Mouse (Mus musculus): ENCODE data around the gene Slc39a9. TPM values are rescaled to one million over a fixed set of nuclear protein-coding genes. Genes with fewer than 3 reads are reported as not detected.

Slc39a9 gene
- polyA plus RNA-seq, 1 experiment from 2014 or later, result 26.1 TPM

DNA sequence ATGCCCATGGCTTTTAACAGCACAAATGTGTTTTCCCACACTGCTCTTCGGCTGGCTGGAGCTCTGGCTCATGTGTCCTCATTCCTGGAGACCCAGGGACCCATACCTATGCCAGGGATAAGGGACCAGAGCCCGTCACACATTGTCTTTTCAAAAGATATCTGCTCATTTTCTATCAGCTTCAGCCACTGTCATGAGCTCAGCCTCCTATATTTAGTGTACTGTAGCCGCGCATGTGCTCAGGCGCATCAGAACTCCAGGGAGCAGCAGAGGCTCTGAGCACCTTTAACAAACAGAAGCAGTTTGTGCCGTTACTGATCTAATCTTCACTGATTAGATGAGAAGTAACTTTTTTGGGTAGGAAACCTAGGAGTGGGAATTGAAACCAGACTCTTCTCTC is 72.2 kb downstream of the Slc39a9 start:
- DNase-seq (ENCODE audit: low spot score) (no peak), ATAC-seq (replicated peaks; ENCODE audit: low FRiP score, low TSS enrichment, low read depth) (no peak)
- Histone ChIP-seq H3K36me3 (ENCODE audit: control insufficient read depth, insufficient read depth, low read length) (no peaks in the 10 kb centered on the region), H3K9ac (ENCODE audit: low read length) (no peak overlapping the region), H3K9me3 (ENCODE audit: control insufficient read depth, low read length) (no peaks in the 10 kb centered on the region), H3K4me3 (ENCODE audit: low read depth, low read length) (no peak overlapping the region), H3K27me3 (replicated peaks; ENCODE audit: control insufficient read depth, insufficient read depth, low read length) (no peaks in the 10 kb centered on the region), H3K4me1 (replicated peaks; ENCODE audit: control insufficient read depth, insufficient read depth, low read length) (no peaks in the 10 kb centered on the region), H3K4me2 (ENCODE audit: low read length) (no peak overlapping the region), H3K27ac (ENCODE audit: low read depth) (no peak overlapping the region)
- 64% methylated on average over 6 of the region's 6 CpGs for WGBS

DNA sequence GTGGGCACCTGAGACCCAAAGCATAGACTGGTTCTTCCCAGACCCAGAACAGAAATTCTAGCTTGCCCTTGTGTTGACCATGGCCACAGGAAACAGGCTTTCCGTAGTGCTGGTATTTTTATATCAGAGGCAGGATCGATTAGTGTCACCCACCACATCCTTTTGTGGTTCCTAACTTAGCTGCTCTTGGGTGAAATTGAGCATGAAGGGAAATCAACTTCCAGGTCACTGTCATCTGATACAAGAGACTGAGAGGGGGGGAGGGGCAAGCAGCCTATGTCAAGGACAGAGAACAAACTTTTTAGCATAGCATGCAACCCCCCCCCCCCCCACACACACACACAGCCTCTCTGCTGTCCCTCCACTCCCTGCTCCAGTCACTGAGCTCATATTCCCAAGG is 75.5 kb downstream of the Slc39a9 start:
- Histone ChIP-seq H3K36me3 (ENCODE audit: control insufficient read depth, insufficient read depth, low read length) (no peaks in the 10 kb centered on the region), H3K9ac (ENCODE audit: low read length) (no peak overlapping the region), H3K4me3 (ENCODE audit: low read depth, low read length) (no peak overlapping the region), H3K4me1 (replicated peaks; ENCODE audit: control insufficient read depth, insufficient read depth, low read length) (no peaks in the 10 kb centered on the region), H3K9me3 (ENCODE audit: control insufficient read depth, low read length) (no peaks in the 10 kb centered on the region), H3K27ac (ENCODE audit: low read depth) (no peak overlapping the region), H3K27me3 (replicated peaks; ENCODE audit: control insufficient read depth, insufficient read depth, low read length) (no peaks in the 10 kb centered on the region), H3K4me2 (ENCODE audit: low read length) (no peak overlapping the region)
- DNase-seq (ENCODE audit: low spot score), result no peak
- no peak for ATAC-seq (replicated peaks; ENCODE audit: low FRiP score, low TSS enrichment, low read depth)
- WGBS, result 88% methylated on average over 2 of the region's 2 CpGs

DNA sequence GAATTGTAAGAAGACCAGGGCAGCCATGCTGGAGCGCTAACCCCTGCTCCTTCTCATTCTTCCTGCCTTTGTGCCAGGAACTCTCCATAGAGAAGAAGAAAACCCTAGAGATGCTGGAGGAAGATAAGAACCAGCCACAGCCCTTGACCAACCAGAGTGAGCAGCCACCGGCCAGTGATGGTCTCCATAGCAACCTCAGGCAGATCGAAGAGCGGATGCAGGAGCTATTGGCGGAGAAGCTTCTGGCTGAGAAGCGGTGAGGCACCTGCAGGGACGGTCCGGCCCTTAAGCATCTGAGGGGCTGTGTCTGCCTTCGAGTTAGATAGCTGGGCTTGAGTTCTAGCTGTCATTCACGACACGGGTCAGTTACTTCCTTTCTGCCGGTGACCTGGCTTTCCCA is 76.8 kb downstream of the Slc39a9 start:
- 80% methylated on average over 12 of the region's 12 CpGs for WGBS
- DNase-seq (ENCODE audit: low spot score), result no peak

DNA sequence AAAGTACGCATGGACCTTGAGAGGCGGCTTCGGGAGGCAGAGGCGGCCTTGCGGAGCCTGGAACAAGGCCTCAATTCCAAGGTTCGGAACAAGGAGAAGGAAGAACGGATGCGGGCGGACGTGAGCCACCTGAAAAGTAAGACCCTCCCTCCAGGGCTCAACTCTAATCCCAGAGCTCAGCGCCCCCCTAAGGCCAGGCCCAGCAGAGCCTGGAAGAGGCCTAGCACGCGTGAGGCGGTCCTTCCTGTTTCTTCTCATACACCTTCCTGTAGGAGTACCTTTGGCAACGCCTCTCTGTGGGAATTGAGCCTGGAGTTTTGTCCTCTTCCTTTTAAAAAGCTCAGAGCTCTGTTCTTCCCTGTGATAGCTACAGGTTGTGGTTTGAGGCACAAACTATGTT is 77.8 kb downstream of the Slc39a9 start:
- Histone ChIP-seq H3K4me1 (replicated peaks; ENCODE audit: control insufficient read depth, insufficient read depth, low read length) (no peaks in the 10 kb centered on the region), H3K4me3 (ENCODE audit: low read depth, low read length) (no peak overlapping the region), H3K9me3 (ENCODE audit: control insufficient read depth, low read length) (no peaks in the 10 kb centered on the region), H3K36me3 (ENCODE audit: control insufficient read depth, insufficient read depth, low read length) (no peaks in the 10 kb centered on the region), H3K4me2 (ENCODE audit: low read length) (no peak overlapping the region), H3K27ac (ENCODE audit: low read depth) (no peak overlapping the region), H3K27me3 (replicated peaks; ENCODE audit: control insufficient read depth, insufficient read depth, low read length) (no peaks in the 10 kb centered on the region), H3K9ac (ENCODE audit: low read length) (no peak overlapping the region)
- ATAC-seq (replicated peaks; ENCODE audit: low FRiP score, low TSS enrichment, low read depth) (no peak), DNase-seq (ENCODE audit: low spot score) (no peak)
- WGBS, result 82% methylated on average over 15 of the region's 15 CpGs

More for the DNA sequence above, 76.8 kb downstream of the Slc39a9 start:
- Histone ChIP-seq H3K4me1 (replicated peaks; ENCODE audit: control insufficient read depth, insufficient read depth, low read length) (no peaks in the 10 kb centered on the region), H3K4me2 (ENCODE audit: low read length) (no peak overlapping the region), H3K36me3 (ENCODE audit: control insufficient read depth, insufficient read depth, low read length) (no peaks in the 10 kb centered on the region), H3K9me3 (ENCODE audit: control insufficient read depth, low read length) (no peaks in the 10 kb centered on the region), H3K4me3 (ENCODE audit: low read depth, low read length) (no peak overlapping the region), H3K9ac (ENCODE audit: low read length) (no peak overlapping the region), H3K27ac (ENCODE audit: low read depth) (no peak overlapping the region), H3K27me3 (replicated peaks; ENCODE audit: control insufficient read depth, insufficient read depth, low read length) (no peaks in the 10 kb centered on the region)
- no peak for ATAC-seq (replicated peaks; ENCODE audit: low FRiP score, low TSS enrichment, low read depth)

DNA sequence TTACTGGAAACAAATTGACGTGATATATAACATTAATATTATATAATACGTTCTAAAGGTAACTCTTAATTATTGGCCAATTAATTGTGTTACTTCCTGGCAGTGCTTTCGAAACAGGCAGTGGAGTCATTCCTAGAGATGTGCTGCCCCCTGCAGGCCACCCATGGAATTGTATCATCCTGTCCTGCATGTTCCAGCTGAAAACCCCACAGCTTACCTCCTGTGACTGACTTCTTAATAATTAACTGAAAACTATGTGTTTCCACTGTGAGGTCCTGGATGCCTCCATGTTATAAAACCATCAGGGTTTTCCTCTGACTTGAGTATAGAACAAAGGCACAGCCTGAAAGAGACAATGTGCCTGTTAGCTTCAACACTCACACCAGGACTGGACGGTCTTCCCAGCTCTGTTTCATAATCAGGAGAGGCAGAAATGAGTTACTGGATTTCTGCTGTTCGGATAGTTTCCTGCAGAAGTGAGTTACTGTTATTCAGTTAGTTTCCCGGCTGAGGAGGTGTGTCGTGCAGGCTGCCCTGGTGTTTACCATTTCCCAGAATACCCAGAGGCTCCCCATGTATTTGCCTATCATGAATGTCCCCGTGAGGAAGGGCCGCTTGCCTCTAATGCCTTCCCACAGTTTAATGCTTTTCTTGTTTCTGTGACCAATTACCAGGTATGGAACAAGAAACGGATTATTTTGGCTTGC is 81.3 kb downstream of the Slc39a9 start:
- Histone ChIP-seq H3K9me3 (ENCODE audit: control insufficient read depth, low read length) (no peaks in the 10 kb centered on the region), H3K4me2 (ENCODE audit: low read length) (peak overlapping the region; percentile 37), H3K27me3 (replicated peaks; ENCODE audit: control insufficient read depth, insufficient read depth, low read length) (no peaks in the 10 kb centered on the region), H3K36me3 (ENCODE audit: control insufficient read depth, insufficient read depth, low read length) (no peaks in the 10 kb centered on the region), H3K4me3 (ENCODE audit: low read depth, low read length) (no peak overlapping the region), H3K27ac (ENCODE audit: low read depth) (no peak overlapping the region), H3K9ac (ENCODE audit: low read length) (no peak overlapping the region), H3K4me1 (replicated peaks; ENCODE audit: control insufficient read depth, insufficient read depth, low read length) (no peaks in the 10 kb centered on the region)
- ATAC-seq (replicated peaks; ENCODE audit: low FRiP score, low TSS enrichment, low read depth) (peak; percentile 38), DNase-seq (ENCODE audit: low spot score) (peak; percentile 96)
- WGBS, result 27% methylated on average over 10 of the region's 10 CpGs

- 14% methylated on average over 1 of the region's 1 CpGs for WGBS
- H3K4me3 ChIP-seq (ENCODE audit: low read depth, low read length), result no peak overlapping the region
- no peaks in the 10 kb centered on the region for H3K27me3 ChIP-seq (replicated peaks; ENCODE audit: control insufficient read depth, insufficient read depth, low read length)
- H3K4me2 ChIP-seq (ENCODE audit: low read length), result no peak overlapping the region
- no peaks in the 10 kb centered on the region for H3K36me3 ChIP-seq (ENCODE audit: control insufficient read depth, insufficient read depth, low read length)
- no peak for ATAC-seq (replicated peaks; ENCODE audit: low FRiP score, low TSS enrichment, low read depth)
- H3K9me3 ChIP-seq (ENCODE audit: control insufficient read depth, low read length), result no peaks in the 10 kb centered on the region
- no peak overlapping the region for H3K9ac ChIP-seq (ENCODE audit: low read length)
- H3K4me1 ChIP-seq (replicated peaks; ENCODE audit: control insufficient read depth, insufficient read depth, low read length), result no peaks in the 10 kb centered on the region
- no peak overlapping the region for H3K27ac ChIP-seq (ENCODE audit: low read depth)
- no peak for DNase-seq (ENCODE audit: low spot score)
Measured at GRCm38 (mm10) chr12:80728207-80728606, 84.5 kb downstream of the Slc39a9 start.

DNA sequence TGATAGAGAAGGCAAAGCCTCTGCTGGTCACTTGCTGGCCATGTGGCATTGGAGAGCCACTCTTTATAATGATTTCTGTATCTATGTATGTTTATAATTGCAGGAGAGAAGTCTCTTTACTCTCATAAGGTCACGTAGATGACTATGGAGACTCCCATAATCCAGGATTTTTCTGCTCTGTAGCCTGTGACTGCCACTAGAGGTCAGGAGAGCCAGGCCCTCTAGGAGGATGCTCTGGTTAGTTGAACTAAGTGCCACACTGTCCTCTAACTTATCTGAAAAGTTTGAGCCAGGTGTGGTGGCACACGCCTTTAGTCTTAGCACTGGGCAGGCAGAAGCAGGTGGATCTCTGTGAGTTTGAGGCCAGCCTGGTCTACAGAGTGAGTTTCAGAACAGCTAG is 85.1 kb downstream of the Slc39a9 start:
- 53% methylated on average over 2 of the region's 2 CpGs for WGBS
- Histone ChIP-seq H3K4me2 (ENCODE audit: low read length) (no peak overlapping the region), H3K9ac (ENCODE audit: low read length) (no peak overlapping the region), H3K27ac (ENCODE audit: low read depth) (no peak overlapping the region), H3K4me1 (replicated peaks; ENCODE audit: control insufficient read depth, insufficient read depth, low read length) (no peaks in the 10 kb centered on the region), H3K9me3 (ENCODE audit: control insufficient read depth, low read length) (no peaks in the 10 kb centered on the region), H3K4me3 (ENCODE audit: low read depth, low read length) (no peak overlapping the region), H3K36me3 (ENCODE audit: control insufficient read depth, insufficient read depth, low read length) (no peaks in the 10 kb centered on the region), H3K27me3 (replicated peaks; ENCODE audit: control insufficient read depth, insufficient read depth, low read length) (no peaks in the 10 kb centered on the region)
- DNase-seq (ENCODE audit: low spot score) (no peak), ATAC-seq (replicated peaks; ENCODE audit: low FRiP score, low TSS enrichment, low read depth) (no peak)

GRCm38 (mm10) chr12:80729758-80730530 is 86.3 kb downstream of the Slc39a9 start:
- 78% methylated on average over 12 of the region's 12 CpGs for WGBS
- H3K27ac ChIP-seq (ENCODE audit: low read depth), result no peak overlapping the region
- H3K4me3 ChIP-seq (ENCODE audit: low read depth, low read length), result no peak overlapping the region
- no peaks in the 10 kb centered on the region for H3K4me1 ChIP-seq (replicated peaks; ENCODE audit: control insufficient read depth, insufficient read depth, low read length)
- H3K27me3 ChIP-seq (replicated peaks; ENCODE audit: control insufficient read depth, insufficient read depth, low read length), result no peaks in the 10 kb centered on the region
- ATAC-seq (replicated peaks; ENCODE audit: low FRiP score, low TSS enrichment, low read depth), result peak; percentile 37; the same call in 1 of the 2 replicates
- DNase-seq (ENCODE audit: low spot score), result no peak
- H3K9ac ChIP-seq (ENCODE audit: low read length), result no peak overlapping the region
- H3K36me3 ChIP-seq (ENCODE audit: control insufficient read depth, insufficient read depth, low read length), result no peaks in the 10 kb centered on the region
- H3K4me2 ChIP-seq (ENCODE audit: low read length), result no peak overlapping the region
- H3K9me3 ChIP-seq (ENCODE audit: control insufficient read depth, low read length), result no peaks in the 10 kb centered on the region

Data from intestine, embryonic 14.5 days (tissue).